Mouse (Mus musculus) retina, adult 2 months (tissue): Measurements from ENCODE around the gene Jph2.

ENCODE experiments used
- DNase-seq: peaks from one replicate; pipeline ENCODE4 v3.0.0-alpha.2; 2012; ENCODE audit warnings: low read depth, low spot score

Jph2 gene

GRCm38 (mm10) chr2:163397905-163398304 is at the start of gene Jph2:
Gene Jph2 (minus strand): TSS chr2:163397993.
- DNase-seq, result no peak

- DNase-seq, result no peak
Measured at GRCm38 (mm10) chr2:163447375-163447774, 49.6 kb upstream of the Jph2 start.

GRCm38 (mm10) chr2:163444017-163444416 is 46.2 kb upstream of the Jph2 start:
- no peak for DNase-seq

DNA sequence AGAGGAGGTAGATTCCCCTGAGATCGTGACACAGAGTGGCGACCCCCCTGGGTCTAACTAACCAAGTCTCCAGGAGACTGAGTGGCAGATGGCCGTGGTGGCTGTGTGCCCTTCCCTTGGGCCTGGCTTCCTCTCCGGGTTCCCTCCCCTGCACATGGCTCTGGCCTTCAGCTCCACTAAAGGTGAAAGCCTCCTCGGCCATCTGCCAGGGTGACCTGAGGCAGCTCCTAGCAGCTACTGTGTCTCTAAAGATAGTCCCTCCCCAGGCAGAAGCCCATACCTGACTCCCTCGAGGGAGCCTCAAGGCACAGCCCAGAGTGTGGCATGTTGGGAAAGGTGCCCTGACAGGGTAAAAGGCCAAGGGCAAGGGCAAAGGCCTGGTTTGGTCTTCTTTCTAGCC is 45.8 kb upstream of the Jph2 start:
- no peak for DNase-seq

DNA sequence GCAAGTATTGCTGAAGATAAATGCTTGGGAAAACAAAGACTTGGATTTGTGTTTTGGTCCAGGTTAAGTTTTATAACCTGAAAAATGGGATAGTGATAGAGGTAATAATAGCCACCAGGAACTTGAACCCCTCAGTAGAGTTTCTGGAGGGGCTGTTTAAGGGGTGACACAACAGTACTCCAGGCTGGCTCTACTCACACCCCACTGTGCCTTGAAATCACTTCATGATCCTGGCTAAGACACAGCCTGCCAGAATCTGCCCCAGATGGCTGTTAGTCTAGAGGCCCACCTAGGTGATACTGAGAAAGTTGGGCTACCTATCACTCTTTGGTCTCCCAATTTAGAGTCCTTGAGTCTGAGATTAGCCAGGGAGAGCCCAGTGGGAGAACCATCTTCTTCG is 41.7 kb upstream of the Jph2 start:
- DNase-seq, result no peak

DNA sequence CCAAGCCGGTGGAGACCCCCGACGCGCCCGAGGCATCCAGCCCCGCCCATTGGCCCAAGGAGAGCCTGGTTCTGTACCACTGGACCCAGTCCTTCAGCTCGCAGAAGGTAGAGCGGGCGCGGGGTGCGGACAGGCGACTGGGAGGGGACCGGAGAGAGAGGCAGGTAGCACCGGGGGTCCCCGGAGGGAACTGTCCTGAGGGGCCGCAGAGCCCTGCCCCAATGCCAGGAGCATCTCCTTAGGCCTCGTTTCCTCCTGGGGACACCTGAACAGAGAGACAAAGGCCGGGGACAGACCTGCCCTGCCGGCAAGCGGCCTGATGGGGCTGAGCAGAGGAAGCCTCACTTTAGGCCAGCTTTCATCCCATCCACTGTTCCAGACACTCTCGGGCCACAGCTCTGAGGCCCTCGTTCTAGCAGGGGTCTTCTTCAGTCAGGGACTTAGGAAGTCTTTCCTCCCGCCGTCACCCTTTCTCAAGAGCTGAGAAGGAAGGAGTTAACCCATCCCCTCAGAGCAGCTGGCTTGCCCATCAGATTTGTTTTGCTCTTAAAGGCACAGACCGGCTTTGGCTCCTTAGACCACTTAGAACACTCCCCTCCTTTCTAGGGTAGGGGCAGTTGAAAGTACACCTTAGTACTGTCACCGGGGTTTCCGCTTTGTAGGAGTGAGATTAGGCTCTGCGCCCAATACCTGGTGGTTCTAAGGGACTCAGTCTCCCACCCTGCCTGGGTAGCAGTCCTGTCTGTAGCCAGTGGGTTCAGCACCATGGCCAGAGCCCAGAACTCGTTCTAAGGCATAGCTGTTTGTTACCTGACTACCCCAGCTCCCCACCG is 41.0 kb upstream of the Jph2 start:
- no peak for DNase-seq

DNA sequence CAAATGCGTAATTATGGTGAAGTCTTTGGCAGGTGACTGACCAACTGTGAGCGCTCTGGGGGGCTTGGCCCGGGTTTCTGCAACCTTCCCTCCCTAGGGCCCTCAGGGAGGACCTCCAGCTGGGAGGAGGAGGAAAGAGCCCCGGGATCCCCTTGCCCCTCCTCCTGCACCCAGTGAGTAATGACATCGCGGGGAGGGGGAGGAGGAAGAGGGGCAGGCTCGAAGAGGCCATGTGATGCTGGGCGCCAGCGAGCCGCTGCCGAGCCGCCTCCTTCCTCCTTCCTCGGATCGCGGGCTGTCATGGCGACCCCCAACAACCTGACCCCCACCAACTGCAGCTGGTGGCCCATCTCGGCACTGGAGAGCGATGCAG is 40.4 kb upstream of the Jph2 start, which contains the start of gene Gdap1l1:
Gene Gdap1l1 (plus strand): TSS at position 231 of the 373 bp plus-strand sequence.
- DNase-seq, result peak; percentile 52

- DNase-seq, result no peak
Measured at GRCm38 (mm10) chr2:163437800-163438199, 40.0 kb upstream of the Jph2 start.

GRCm38 (mm10) chr2:163433971-163434370 is 36.2 kb upstream of the Jph2 start:
- DNase-seq, result no peak

DNA sequence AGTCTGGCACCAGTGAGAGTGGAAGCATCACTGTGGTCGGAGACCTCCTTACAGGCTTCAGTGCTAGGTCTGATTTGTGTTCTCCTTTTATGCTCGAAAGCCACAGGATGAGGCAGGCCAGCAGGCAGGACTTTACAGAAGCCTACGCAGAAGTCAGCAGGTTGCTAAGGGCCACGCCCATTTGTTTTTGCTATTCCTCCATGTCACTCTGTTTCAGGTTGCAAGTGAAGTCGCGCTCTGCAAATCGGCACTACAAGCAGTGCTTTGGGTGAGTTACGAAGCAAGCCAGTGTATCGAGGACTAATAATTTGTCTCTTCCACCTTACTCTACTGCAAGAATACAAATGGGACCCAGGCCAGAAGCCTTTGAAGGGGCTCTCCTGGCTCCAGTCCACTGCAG is 33.5 kb upstream of the Jph2 start:
- no peak for DNase-seq

DNA sequence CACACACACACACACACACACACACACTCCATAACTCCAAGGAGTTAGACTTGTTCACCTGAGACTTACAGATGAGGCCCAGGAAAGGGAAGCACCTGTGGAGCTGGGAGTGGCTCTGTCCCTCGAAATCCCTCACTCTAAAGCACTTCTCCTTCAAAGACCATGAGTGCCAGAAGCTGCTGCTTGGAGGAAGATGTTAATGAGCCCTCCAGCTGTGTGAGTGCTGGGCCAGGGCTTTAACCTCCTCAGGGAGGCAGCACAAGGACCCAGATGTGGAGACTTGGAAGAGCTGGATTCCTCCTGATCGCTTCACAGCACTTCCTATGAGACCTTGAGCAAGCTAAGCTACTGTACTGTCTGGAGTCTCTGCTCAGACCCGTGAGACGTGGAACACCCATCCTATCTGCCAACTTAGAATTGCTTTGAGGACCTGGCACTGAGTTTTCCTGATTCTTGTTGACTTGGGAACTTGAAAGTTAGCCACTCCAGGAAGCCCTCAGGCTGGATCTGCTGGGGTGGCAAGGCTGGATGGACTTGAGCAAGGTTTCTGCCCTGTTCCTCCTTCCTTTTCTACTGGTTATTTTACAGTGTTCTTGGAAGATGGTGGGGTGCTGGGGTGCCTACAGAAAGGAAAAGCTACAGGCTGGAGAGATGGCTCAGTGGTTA is 30.7 kb upstream of the Jph2 start:
- DNase-seq, result no peak

GRCm38 (mm10) chr2:163424597-163424996 is 26.8 kb upstream of the Jph2 start, which contains the start of gene Oser1:
Gene Oser1 (minus strand): TSS chr2:163424697.
- DNase-seq, result no peak

DNA sequence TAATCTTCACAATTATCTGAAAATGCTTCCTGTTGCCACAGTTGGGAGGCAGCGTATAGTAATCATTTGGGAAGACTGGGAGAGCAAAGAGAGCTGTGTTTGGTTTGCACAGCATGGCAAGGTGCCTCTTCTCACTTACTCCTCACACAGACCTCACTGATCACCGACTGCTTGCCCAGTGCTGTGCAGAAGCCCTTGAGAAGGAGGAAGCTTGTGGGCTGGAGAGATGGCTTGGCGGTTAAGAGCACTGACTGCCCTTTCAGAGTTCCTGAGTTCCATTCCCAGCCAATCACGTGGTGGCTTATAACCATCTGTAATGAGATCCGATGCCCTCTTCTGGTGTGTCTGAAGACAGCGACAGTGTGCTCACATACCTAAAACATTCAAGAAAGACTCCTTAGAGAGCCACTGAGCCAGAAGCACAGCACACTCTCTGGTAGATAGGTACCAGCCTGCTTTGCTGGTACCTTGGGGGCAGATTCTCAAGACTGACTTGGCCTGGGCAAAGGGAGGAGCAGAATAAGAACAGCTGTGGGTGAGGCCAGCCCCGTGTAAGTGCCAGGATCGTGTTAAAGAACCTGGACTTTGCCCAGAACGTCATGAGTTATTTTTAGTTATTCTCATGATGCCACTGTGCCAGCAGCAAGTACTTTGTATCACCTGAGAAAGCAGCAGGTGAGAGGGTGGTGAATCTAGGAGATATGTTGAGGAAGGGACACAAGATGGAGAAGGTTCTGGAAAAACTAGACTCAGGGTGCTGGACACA is 25.3 kb upstream of the Jph2 start:
- no peak for DNase-seq

- no peak for DNase-seq
Measured at GRCm38 (mm10) chr2:163420366-163420886, 22.6 kb upstream of the Jph2 start.

DNA sequence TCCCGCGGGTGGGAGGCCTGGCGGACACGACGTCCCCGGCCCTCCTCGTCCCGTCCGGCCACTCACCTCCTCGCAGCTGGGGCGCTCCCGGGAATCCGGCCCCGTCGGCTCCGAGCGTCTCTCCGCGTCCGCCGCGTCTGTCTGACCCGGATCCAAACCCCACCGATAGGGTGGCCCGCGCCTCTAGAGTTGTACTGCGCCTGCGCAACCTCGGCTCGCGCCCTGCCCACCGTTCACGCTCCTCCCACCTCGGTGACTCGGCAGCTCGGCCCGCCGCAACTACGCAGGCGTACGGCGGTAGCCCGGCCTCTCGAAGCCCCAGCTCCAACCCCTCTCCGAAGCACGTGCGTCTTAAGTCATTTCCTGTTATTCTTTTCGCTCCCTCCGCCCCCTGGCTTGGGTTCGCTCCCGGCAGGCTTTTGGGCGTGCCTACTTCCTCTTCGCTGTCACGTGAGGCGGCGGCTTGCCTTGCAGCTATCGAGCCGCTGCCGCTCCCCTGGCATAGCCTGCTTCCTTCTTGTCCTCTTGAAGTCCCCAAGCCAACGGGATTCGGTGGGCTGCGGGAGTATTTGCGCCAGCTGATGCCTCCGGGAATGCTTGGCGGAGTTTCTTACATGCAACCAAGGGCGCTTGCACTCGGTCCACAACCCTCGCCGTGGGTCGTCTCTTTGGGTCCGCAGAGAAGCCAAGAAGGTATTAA is 21.7 kb upstream of the Jph2 start:
- DNase-seq, result peak; percentile 95

DNA sequence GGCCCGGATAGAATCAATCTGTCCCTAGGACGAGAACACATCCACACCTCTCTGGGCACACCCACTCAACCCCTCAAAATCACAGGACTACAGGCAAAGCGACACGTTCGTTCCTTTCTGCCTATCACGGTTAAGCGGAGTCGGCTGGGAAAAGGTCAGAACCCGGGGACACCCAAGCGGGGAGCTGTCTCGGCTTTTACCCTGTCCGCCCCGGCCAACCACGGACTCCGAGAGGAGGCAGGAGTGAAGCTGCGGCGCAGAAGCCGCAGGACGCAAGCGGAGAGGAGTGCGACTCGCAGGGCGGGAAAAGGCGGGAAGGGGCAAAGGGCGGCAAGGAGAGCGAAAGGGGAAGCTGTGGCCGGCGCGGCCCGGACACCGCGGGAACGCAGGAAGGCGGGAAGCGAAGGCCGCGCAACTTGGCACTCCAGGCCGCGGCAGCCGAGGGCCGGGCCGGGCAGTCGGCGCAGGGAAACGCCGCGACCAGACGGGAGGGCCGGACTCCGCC is 21.1 kb upstream of the Jph2 start:
- DNase-seq, result no peak

DNA sequence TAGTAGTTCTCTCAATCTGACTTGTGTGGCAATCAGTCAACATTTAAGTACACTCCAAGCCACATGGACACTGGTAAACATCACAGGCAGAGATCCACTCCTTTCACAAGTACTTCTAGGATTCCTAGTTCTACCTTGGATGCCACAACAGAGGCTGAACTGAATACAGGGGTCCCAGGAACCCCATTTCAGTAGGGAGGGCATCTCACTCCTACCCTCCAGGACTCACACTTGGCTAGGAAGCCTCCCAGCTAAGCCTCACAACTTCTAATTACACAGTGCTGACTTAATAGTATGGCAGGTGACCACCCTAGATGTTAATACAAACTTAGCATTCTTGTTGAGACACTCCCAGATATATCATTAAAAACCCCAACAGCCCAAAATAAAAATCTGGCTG is 20.0 kb upstream of the Jph2 start:
- no peak for DNase-seq

DNA sequence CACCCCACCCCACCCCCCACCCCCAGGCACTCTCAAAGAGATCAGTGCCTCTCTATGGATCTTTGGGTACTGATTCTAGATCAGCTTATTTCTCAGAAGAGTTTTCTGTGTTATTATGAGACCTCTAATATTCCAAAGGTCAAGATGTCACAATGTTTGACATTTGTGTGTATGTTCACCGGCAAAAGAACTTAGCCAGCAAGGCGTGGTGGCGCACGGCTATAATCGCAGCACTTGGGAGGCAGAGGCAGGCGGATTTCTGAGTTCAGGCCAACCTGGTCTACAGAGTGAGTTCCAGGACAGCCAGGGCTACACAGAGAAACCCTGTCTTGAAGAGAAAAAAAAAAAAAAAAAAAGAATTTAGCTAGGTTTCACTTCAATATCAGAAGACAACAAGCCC is 19.2 kb upstream of the Jph2 start:
- no peak for DNase-seq

DNA sequence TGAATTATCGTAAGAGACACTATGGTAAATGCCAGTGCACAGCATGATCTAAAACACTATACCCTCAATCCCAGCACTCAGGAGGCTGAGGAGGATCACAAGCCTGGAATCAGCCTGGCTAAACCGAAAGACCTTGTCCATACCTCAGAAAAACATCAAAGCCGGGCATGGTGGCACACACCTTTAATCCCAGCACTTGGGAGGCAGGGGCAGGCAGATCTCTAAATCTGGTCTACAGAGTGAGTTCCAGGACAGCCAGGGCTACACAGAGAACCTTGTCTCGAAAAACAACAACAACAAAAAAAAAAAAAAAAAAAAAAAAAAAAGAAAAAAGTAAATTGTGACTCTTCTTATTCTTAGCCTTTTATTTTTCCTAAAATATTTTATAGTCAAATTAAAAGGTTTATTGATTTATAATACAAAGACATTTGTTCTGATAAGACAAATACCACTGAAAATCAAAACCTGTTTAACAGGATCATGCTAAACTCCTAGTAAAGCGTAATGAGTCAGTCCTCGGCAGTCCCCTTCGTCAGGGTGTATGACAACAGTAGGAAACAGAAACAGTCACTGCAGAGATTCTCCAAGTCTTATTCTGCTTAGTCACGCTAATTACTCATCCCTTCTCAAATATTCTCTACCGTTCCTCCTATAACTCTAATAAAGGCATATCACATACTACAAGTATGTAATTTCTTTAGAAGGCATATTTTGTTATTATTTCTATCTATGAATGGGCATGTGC is 15.2 kb upstream of the Jph2 start:
- no peak for DNase-seq

DNA sequence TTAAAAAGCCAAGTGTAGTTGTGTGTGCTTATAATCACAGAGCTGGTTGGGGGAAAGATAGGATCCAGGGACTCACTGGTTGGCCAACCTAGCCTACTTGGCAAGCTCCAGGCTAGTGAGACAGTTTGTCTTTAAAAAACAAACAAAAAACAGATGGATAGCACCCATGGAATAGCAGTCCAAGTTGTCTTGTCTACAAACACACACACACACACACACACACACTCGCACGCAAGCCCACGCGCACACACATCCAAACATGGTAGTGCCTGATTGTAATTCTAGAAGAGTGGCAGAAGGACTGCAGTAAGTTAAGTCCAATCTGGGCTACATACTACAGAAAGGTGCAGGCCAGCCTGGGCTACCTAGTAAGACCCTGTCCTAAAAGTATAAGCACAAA is 14.6 kb upstream of the Jph2 start:
- no peak for DNase-seq

- no peak for DNase-seq
Measured at GRCm38 (mm10) chr2:163411840-163412239, 14.0 kb upstream of the Jph2 start.
